Mouse (Mus musculus) heart, postnatal 0 days (tissue): ENCODE results near the gene Spg20.

ENCODE experiments used
- CTCF ChIP-seq: IDR thresholded peaks from 2 replicates; pipeline ENCODE4 v1.5.1; 2016; ENCODE audit warnings: antibody characterized with exemption, control low read depth, low read depth
- EP300 ChIP-seq: IDR thresholded peaks from 2 replicates; pipeline ENCODE4 v1.6.1; 2016; ENCODE audit warnings: antibody characterized with exemption, low read depth

DNA sequence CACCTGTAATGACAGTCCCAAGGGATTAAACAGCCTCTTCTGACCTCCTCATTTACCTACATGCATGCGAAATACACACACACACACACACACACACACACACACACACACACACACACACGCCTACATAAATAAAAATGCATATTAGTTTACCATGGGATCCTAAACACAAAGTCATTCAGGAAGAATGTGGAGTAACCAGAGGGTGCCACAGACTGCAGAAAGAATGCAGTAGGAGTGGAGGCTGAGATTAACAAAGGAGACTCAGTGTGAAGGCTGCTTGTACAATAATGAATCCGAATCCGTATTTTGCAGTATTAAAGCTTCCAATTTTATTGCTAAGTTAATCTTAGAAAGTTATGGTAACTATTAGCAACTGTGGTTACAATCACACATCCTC, 33.0 kb downstream of the Spg20 start:
- no peak for TF ChIP-seq CTCF
- no peak for TF ChIP-seq EP300
